Mouse (Mus musculus) adrenal gland (tissue): ENCODE measurements at regions not wholly inside any gene's neighbourhood (a gene's known extent, or its start where the extent isn't known, plus 50 kb on each side); places are given as distances from the start of the nearest gene placed in this dataset.

Experiments
- intact Hi-C: fragments of 180-260 bp; cut with DNase I; formaldehyde crosslinking; loops from one replicate; pipeline ENCODE4 v1.15.1; 2025

DNA sequence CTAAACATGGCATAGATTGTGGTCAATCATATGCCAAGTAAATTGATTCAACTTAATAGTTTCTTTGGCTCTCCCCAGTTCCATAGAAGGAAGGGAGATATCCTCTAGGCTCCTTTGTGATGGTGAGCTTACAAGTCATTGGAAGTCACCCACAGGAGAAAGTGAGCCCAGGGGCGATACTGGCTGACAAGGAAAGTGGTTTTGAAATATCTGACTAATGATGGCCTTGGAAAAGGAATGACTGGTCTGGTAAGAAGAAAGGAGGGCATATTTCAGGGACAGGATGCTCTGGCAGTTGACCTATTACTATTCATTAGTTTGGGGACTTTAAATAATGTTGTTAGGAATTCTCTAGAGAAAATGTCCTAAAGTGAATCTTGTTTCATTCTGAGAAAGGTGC, 352.7 kb upstream of the Cdh11 start:
- intact Hi-C loops, result no loop called here

DNA sequence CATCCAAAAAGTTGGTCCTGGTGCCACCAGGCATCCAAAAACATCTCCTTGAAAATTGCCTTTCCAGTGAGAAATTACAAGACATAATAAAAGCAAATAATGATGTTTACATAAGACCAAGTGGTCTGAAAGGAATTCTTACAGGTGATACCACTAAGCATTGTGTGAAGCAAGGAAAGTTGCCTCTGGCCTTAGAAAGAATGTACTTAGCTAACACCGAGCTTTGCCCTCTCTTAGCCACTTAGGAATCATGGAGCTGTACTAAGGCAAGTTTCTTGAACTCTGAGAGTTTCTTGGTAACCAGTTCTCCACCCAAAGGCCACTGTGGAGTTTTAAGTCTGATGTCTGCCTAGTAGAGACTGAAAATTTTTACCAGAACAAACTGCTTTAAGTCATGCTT, 359.4 kb upstream of the Cdh11 start:
- intact Hi-C loops, result no loop called here

DNA sequence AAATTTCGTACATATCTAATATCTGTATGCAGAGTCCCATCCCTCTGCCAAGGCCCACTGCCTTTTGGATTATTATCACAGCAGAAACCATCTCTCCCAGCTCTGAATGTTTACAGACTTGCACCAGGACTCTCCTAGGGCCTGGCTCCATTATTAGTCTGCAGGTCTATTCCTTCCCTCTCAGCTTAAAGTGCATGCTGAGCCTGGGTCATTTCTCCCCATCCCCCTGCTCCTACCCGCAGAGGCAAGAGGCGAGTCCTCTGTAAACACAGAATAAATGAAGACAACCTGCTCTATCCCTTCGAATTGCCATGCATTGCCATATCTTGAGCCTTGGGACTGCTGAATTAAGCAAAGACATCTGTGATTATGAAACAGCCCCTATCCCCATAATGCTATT, 362.6 kb upstream of the Cdh11 start:
- intact Hi-C loops, result no loop called here

DNA sequence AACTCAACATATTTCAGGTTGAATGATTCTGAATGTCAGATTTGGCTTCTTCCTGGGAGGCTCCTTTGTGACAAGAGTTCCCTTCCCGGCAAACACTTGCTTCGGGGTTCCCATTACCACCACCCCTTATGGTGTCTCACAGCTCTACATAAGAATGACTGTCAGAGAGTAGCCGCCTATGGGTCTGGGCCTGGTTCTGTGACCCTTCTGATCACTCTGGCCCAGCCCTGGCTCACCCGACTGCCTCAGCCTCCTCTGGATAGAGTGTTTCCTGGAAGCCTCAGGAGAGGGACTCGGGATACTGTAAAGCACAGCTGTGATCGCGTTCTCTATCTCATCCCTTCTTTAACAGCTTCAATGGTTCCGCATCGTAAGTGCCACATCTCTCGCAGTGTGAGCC, 363.0 kb upstream of the Cdh11 start:
- intact Hi-C loops, result no loop called here

DNA sequence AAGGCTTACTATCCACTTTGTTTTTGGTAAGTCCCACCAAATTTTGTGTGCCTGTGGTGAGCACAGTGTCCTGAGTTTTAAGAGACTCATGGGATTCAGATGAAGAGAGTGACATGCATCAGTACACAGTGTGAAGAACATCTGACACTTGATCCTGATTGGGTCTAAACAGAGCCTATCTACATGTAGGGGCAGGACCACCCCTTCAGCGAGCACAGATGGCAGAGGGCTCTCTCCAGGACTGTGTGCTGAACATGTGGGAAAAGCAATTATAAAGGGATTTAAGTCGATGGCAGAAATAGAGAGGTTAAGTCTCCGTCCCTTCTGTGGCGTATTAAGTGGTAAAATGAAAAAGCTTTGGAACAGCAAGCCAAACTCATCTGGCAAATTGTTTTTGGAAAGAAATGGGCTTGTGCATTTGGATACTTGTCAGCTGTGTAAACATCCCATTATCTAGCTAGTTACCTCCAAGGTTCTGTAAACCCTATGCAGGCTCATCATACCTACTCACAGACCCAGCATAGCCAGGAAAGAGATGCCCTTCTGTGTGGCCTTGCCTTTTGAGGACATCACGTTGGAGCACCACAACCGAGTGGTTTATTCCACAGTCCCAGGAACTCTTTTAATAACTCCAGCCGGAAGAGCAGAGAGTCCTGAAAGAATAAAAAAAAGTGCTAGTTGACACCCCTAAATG, 381.3 kb upstream of the Cdh11 start:
- intact Hi-C loops, result loop anchor here (5.0 kb wide), 1 partner anchor 44 kb away; no protein-coding TSS in a partner anchor

DNA sequence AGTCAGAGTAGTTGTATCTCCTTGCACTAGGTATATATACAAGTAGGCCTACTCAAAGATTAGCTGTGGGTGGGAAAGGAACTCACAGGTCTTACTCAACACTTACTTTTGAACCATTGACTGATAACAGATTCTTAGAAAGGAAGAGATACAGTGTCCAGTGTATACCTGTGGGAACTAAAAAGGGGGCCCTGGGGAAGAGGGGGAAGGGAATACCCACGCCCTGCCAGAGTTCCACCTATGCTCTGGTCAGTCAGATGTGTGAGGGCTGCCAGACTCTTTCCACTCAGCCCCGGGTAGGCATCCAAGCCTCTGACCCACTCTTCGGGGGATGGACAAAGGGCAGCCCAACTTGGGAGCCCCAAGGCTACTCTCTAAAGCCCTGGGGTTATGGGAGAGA, 387.9 kb upstream of the Cdh11 start:
- intact Hi-C loops, result loop anchor here (10.0 kb wide), 1 partner anchor 389 kb away; the partner anchor contains the start of gene Cdh11

DNA sequence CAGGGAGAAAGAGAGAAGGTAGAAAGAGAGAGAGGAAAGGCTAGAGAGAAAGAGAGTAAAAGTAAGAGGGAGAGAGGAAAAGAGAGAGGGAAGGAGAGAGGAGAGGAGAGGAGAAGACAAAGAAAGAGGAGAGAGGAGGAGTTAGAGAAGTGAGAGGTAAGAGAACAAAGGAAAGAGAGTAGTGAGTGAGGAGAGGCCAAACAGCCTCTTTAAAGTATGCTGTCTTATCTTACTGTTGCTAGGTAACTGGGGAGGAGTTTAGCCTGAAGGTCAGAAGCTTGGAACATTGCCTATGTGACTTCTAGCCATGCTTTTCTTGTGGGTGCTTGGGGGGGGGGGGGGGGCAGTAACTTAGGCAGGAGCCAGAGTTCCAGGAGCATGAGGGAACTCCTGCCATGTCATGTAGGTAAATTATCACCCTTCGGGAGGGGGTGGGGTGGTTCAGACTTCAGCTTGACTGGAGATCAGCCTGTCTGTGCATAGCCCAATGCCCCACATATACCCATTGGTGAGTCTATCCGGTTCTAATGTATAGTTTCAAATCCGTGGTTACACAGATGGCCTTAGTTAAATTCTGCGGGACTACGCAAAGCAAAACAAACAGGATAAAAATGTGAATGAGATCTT, 388.5 kb upstream of the Cdh11 start:
- intact Hi-C loops, result loop anchor here (10.0 kb wide), 1 partner anchor 389 kb away; the partner anchor contains the start of gene Cdh11

DNA sequence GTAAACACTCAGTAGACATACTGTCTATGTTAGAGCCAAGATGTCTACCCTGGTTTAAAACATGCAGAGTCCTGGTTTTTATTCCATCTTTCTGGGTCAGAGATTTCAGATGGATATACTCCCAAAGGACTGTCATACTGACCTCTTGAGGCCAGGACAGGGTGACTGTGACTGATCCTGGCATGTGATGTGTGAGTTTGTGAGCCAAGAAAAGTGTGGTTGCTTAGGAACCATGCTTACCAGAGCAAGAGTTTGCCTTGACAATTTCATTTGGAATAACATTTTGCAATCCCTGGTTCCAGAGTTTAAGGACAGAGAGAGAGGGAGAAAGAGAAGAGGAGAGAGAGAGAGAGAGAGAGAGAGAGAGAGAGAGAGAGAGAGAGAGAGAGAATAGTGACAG, 395.2 kb upstream of the Cdh11 start:
- intact Hi-C loops, result no loop called here

DNA sequence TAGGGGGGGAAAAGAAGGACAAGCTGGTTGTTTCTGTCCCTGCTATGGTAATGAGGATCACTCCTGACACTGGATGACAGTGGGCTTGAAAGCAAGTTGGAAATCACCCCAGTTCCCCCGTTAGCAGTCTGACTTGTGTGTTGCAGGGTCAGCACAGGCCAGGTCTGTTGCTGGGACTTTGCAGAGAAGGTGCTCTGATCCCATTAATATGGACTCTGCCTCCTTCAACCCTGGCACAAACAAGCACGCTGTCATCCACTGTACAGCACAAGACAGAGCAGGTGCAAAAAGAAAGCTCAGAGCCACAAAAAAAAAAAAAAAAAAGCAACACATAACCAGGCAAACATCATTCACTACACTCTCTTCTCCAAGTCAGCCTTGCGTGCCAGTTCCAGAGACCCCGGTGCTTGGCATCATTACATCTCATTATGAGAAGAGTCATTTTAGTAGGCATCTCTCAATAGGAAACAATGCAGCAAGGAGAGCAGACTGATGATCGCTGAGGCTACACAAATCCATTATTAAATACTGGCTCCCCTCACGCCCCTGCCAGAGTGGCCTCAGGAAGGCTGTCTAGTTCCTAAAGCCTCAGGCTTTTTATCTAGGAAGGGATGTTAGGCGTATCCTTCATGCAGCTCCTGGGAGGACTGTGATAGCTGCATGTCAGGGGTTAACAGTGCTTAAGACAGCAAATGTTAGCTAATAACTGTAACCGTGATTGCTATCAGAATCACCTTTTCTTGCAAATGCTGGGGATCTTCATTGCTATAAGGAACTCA, 403.5 kb upstream of the Cdh11 start:
- intact Hi-C loops, result no loop called here

DNA sequence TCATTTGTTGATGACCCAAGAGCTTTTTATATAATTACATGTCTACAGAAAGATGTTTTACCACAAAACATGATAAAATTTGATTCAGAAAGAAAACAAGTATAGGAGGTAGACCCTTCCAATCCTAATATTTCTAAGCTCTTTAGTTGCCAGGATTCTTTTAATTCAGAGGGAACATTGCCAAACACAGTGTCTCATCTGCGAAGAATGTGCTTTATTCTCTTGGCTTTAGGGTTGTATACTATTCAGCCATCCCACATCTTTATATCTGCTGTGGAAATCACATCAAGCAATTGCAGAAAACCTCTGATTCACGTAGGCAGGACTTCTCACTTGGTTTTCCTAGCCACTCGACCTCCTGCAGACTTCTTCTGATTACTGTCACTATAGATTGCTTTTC, 412.8 kb upstream of the Cdh11 start:
- intact Hi-C loops, result no loop called here

DNA sequence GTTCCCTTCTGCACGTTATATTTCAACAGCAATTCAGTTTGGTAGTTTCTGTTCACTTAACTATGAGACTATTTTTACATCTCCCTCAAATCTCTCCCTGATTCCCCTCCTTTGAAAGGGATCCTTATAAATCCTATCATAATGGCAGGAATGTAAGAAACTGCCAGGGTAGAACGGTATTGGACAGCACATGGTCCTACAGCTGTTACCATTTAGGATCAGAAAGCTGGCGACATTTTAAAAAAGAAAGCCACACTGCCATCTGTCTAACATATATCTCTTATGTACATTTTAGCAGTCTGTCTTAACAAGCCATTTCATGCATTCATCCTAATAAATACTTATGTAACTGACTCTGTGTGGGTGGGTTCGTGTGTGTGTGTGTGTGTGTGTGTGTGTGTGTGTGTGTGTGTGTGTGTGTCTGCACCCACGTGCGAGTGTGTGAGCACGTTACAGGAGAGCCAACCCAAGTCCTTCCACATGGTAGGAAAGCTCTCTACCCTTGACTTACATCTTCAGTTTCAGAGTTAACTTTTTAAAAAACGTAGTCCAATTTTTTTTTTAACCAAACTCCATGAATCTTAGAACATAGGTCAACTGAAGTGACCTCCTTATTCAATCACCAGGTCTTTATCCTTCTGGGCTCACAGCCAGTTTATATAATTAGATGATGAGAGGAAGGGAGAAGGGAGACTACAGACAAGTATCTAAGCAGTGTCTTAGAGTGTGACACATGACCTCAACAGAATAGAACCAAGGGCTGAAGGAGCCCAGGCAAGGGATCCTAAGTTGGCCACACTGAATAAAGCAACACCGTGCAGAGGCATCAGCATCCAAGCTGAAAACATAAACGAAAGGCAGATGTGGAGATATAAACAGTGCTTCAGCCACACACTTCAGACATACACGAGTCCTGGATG, 414.5 kb upstream of the Cdh11 start:
- intact Hi-C loops, result no loop called here

DNA sequence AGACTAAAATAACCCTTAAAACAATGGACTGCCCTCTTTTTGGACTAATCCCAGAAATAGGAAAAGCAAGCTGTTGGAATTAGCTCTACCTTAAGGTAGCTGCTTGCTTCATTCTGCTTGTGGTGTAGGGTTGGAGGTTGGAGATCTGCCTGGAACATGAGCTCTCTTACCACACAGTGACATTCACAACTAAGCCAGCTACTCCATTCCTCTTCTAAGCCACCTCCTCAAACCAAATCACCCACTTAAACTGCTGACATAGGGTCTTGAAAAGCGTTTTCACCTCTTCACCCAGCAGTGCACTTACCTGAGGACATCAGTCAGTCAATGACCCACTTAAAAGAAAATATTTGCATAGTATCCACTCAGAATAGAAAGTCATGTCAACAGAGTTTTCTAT, 418.3 kb upstream of the Cdh11 start:
- intact Hi-C loops, result no loop called here

DNA sequence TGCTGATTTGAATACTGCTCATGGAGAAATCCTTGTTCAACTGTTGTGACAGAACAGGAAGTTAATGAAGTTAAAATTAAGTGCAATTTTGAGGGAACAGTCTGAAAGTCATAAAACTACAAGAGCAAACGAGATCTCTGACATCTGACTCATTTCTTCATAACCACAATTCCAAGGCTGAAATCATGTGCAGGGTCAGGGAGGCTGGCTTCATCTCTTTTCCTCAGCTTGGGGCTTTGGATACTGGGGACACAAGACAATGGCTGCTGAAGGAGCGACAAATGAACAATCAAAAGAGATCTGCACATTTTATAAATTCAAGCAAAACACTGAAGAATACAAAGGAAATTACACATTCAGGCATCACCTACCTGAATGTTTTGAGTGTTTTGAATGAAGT, 429.2 kb upstream of the Cdh11 start:
- intact Hi-C loops, result no loop called here

DNA sequence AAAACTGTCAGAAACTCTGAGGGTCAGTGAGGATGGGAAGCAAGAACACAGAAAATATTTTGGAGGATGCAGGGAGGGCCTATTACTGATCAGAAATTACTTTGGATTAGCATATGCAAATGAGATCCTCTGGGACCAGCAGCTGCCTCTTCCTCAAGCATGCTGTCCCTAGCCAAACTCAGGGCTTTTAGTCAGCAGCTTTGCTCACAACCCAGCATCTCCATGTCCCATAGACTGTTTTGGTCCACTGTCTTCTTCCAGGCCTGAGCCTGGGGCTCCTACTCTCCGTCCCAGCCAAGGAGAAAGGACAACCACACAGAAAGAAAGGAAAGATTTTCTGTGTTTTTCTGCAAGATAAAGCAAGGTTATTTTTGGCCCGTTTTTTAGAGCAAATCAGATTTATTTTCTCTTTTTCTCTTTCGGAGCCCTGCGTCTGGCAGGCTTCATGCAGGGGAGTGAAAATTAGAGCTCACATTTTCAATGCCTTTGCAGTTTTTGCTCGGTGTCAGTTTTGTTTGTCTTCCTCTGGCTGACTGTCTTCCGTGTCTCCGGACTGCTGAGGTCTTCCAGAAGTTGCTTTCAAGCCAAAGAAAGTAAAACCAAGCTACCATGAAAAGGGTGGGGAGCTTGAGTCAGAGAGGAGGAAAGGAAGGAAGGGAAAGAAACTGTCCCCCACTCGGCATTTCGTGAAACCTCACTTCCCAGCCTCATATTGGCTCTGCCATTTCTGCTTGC, 445.5 kb upstream of the Cdh11 start:
- intact Hi-C loops, result no loop called here

DNA sequence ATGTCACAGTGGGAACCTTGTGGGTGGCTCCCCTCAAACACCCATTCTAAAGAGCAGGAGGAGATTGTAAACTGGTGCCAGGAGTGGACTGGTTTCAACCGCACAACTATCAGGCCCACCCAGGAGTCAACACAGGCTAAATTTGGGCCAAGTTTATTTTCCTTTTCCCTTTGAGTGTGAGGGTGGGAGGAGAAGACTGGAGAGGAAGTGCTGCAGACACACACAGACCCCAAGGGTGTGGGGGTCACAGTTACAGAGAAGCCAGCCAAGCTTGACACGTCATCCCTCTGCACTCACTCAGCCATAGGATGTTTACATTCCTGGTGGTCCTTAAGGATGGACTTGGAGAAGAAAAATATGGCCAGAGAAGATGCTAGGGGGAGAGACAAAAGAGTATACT, 448.9 kb upstream of the Cdh11 start:
- intact Hi-C loops, result no loop called here

DNA sequence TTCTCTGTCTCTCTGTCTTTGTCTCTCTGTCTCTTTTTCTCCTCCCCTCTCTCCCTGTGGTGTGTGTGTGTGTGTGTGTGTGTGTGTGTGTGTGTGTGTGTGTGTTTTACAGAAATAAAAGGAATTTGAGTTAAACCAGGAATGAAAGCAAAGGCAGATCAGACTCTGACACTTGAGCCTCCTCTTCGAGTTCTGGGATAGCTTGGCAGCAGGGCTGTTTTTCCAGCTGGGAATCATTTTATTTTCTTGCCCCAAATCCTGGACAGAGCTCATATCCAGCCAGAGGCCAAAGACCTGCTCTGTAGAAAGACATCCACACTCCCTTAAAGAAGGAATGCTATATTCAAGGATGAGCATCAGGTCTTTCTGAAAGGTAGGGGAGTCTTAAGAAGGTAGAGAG, 450.2 kb upstream of the Cdh11 start:
- intact Hi-C loops, result no loop called here

DNA sequence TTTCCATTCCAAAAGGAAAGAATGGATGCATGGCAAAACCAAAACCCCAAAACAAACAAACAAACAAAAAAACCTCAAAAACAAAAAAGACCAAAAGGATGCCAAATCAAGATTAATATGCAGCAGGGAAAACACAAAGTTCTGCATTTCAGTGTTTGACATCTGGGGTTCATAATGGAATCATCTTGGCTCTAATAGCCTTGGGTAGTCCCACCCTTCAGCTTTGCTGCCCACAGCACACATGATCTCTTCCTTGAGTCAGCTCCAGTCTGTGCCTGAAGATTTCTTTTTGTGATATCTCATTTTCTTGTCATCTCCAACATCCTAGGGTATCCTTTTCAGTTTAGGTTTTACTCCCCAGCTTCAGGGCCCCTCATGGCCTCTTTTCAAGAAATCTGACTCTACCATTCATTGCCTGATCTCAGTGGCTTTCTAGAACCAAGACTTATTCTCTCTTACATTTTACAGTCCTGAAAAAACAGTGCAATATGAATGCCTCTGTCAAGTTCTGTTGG, 453.1 kb upstream of the Cdh11 start:
- intact Hi-C loops, result no loop called here

DNA sequence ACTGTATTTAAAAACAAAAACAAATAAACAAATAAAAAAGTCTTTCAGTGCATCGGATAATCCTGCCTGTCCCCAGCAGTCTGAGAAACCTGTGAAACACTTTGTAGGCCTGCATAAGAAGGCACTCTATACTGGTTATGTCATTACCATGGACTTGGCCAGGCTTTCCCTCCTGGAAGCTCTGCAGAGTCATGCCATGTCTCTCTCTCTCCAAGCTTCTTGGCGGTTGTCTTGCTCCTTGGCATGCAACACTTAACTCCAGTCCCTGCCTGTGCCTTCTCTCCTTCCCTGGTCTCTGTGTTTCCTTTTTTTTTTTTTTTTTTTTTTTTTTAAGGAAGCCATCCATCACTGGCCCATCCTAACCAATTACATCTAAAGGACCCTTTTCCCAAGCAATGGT, 458.7 kb upstream of the Cdh11 start:
- intact Hi-C loops, result no loop called here

DNA sequence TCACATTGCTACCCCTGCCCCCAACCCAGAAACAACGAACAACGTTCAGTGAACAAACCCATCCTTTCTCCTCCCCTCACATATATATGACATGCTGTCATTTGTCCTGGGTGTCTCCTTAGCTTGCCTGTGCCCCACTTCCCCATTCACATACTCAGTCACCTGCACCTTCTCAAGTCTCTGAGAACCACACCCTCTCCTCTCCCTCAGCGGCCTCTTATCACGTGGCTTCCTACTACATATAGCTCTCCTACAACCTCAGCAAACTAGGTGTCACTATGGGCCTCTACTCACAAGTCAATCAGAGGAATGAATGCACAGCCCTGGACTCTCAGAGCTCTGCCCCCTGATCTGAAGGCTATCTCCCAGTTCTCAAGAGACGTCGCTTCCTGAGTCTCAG, 459.2 kb upstream of the Cdh11 start:
- intact Hi-C loops, result no loop called here

DNA sequence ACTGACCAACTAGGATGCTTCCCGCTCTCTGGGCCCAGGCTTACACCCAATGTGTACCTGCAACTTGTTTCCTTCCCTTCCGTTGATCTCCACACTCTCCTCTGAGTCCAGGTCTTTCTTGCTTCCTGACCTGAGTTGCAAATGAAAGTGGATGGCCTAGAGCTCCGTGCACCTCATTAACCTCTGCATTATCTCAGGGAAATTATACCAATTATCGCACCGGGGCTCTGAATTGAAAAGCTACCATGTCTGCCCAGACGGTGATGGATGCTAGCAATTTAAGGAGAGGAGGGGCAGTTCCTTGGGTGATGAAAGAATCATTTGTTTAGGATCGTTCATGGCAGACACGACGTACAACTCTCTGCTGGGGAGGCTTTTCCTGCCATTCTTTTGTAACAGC, 460.4 kb upstream of the Cdh11 start:
- intact Hi-C loops, result no loop called here
